Mouse (Mus musculus) thymus, postnatal 10 days (tissue): ENCODE data around the gene Ndufa7.
"Not testable (repeated sequence)": the region's sequence is repeated elsewhere in the genome, so short reads cannot be mapped to it uniquely, and the experiment has no call there.

ENCODE experiments used
- DNase-seq, 2 experiments: peaks; one replicate each; pipeline ENCODE4 v3.0.0; 2021; ENCODE audit warnings: low spot score in 2 of 2

Gene Ndufa7

GRCm38 (mm10) chr17:33811142-33811516 is 13.2 kb upstream of the Ndufa7 start:
- DNase-seq = no peak

- no peak for DNase-seq
Measured at GRCm38 (mm10) chr17:33812475-33812874, 11.9 kb upstream of the Ndufa7 start.

- no peak for DNase-seq
Measured at GRCm38 (mm10) chr17:33812990-33813389, 11.4 kb upstream of the Ndufa7 start.

GRCm38 (mm10) chr17:33815399-33815798 is 9.0 kb upstream of the Ndufa7 start:
- no peak for DNase-seq

- no peak for DNase-seq
Measured at GRCm38 (mm10) chr17:33816612-33817011, 7.8 kb upstream of the Ndufa7 start.

GRCm38 (mm10) chr17:33817184-33817968 is 7.0 kb upstream of the Ndufa7 start:
- peak; percentile 76 for DNase-seq

- DNase-seq = no peak
Measured at GRCm38 (mm10) chr17:33817969-33818643, 6.3 kb upstream of the Ndufa7 start.

- no peak for DNase-seq
Measured at GRCm38 (mm10) chr17:33822436-33822959, 1.9 kb upstream of the Ndufa7 start.

- not testable (repeated sequence) for DNase-seq
Measured at GRCm38 (mm10) chr17:33823171-33823570, 1.2 kb upstream of the Ndufa7 start.

GRCm38 (mm10) chr17:33824997-33825330 is 592 bp downstream of the Ndufa7 start:
- not testable (repeated sequence) for DNase-seq

- no peak for DNase-seq
Measured at GRCm38 (mm10) chr17:33825462-33825861, 1.1 kb downstream of the Ndufa7 start.

GRCm38 (mm10) chr17:33826850-33827249 is 2.5 kb downstream of the Ndufa7 start:
- peak; percentile 41 to 71 for DNase-seq

- DNase-seq = no peak
Measured at GRCm38 (mm10) chr17:33828892-33829291, 4.5 kb downstream of the Ndufa7 start.

GRCm38 (mm10) chr17:33829561-33829960 is 5.2 kb downstream of the Ndufa7 start:
- DNase-seq = no peak

- peak; percentile 77 to 87 for DNase-seq
Measured at GRCm38 (mm10) chr17:33842966-33843795, 18.8 kb downstream of the Ndufa7 start, which contains the start of gene Cd320. Cd320 (plus strand) TSS chr17:33843091.

GRCm38 (mm10) chr17:33844196-33844595 is 19.8 kb downstream of the Ndufa7 start:
- no peak for DNase-seq

- DNase-seq = no peak
Measured at GRCm38 (mm10) chr17:33848139-33848538, 23.8 kb downstream of the Ndufa7 start.

- no peak for DNase-seq
Measured at GRCm38 (mm10) chr17:33851331-33851730, 27.0 kb downstream of the Ndufa7 start.

- DNase-seq = no peak
Measured at GRCm38 (mm10) chr17:33857816-33858215, 33.4 kb downstream of the Ndufa7 start.

- peak; percentile 51 to 67 for DNase-seq
Measured at GRCm38 (mm10) chr17:33865330-33866030, 41.1 kb downstream of the Ndufa7 start.

- not testable (repeated sequence) for DNase-seq
Measured at GRCm38 (mm10) chr17:33873537-33873936, 49.2 kb downstream of the Ndufa7 start, which contains the start of gene Gm7029. Gm7029 (plus strand) TSS chr17:33873837.
